Mouse (Mus musculus): ENCODE results near the gene Dbi. TPM values are rescaled to one million over a fixed set of nuclear protein-coding genes. Genes with fewer than 3 reads are reported as not detected.

Dbi gene
- polyA plus RNA-seq, 1 experiment, result 1,176 TPM

GRCm38 (mm10) chr1:120120141-120120968 is 523 bp downstream of the Dbi start:
- Histone ChIP-seq H3K4me3 (replicated peaks; ENCODE audit: insufficient read depth, low read depth, low read length) (peak overlapping the region; percentile 79), H3K27me3 (ENCODE audit: control insufficient read depth, insufficient read depth, low read length) (no peaks in the 10 kb centered on the region), H3K4me1 (ENCODE audit: control insufficient read depth, insufficient read depth, low read length) (peaks cover 17% of the 10 kb centered on the region), H3K27ac (ENCODE audit: insufficient read depth, low read length) (peak overlapping the region; percentile 79)
- WGBS, result under 1% methylated on average over 24 of the region's 24 CpGs
- TF ChIP-seq POLR2A (IDR thresholded peaks at IDR 0.05; ENCODE audit: borderline replicate concordance, insufficient read depth, low read length), result no peak
- no peak for TF ChIP-seq CTCF (IDR thresholded peaks at IDR 0.05; ENCODE audit: borderline replicate concordance, insufficient read depth, low read depth, low read length)
- peak; percentile 60 to 67 for DNase-seq

DNA sequence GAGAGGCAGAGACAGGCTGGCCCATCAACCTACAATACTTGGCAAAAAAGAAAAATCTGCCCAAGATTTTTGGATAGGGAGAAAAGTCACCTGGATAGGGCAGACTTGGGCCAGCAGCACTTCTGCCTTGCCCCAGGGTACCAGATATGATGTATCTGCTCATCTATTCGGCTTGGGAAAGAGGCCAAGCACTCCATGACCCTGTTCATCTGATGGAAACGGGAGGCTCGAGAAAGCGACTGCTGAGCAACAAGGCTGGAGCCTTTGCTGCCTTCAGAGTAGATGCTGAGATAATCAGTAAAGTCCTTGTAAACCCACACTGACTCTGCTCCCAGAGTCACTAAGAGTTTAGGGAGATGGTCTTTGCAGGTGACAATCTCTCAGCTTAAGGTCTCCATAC is 1.5 kb downstream of the Dbi start:
- TF ChIP-seq CTCF (IDR thresholded peaks at IDR 0.05; ENCODE audit: borderline replicate concordance, insufficient read depth, low read depth, low read length) (no peak), POLR2A (IDR thresholded peaks at IDR 0.05; ENCODE audit: borderline replicate concordance, insufficient read depth, low read length) (no peak)
- DNase-seq, result peak; percentile 22 to 33
- no peaks in the 10 kb centered on the region for H3K27me3 ChIP-seq (ENCODE audit: control insufficient read depth, insufficient read depth, low read length)
- peak overlapping the region; percentile 79 for H3K4me3 ChIP-seq (replicated peaks; ENCODE audit: insufficient read depth, low read depth, low read length)
- H3K4me1 ChIP-seq (ENCODE audit: control insufficient read depth, insufficient read depth, low read length), result peaks cover 24% of the 10 kb centered on the region
- WGBS, result 17% methylated on average over 4 of the region's 4 CpGs
- H3K27ac ChIP-seq (ENCODE audit: insufficient read depth, low read length), result peak overlapping the region; percentile 79; the same call in 1 of the 2 replicates

DNA sequence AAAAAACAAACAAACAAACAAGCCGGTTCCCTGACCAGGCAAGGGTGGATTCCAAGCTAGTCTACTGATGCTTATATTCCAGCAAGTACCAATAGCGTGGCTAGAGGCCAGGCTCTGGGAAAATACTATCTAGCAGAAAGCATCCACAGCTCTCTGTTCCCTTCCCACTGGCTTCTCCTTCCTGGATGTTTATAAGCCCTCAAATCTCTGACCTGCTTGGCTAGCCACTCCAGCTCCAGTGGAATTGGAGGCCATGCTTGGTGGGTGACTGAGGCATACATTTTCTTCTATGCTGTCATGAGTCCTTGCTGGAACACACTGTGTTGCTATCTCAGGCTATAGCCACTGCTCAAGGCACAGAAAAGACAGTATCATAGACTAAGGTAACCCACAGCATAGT is 2.0 kb downstream of the Dbi start:
- DNase-seq, result no peak
- peak overlapping the region; percentile 79 for H3K4me3 ChIP-seq (replicated peaks; ENCODE audit: insufficient read depth, low read depth, low read length)
- peaks cover 24% of the 10 kb centered on the region for H3K4me1 ChIP-seq (ENCODE audit: control insufficient read depth, insufficient read depth, low read length)

DNA sequence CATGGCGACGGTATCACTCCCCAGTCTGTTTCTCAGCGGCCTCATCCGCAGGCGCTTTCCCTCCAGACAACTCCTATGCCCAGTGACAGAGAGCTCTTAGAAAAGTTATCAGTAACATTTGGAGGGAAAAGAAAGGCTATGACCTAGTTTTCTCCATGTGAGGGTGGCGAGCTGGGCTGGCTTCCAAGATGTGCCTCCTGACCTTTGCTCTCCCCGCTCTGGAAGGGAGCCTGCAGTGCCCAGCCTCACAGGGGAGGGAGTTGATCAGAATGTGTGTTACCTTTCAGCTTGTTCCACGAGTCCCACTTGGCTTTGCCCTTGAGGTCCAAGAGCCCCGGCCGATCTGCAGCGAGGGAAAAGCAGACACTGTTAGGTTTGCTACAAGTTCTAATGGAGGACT is 4.8 kb downstream of the Dbi start:
- no peaks in the 10 kb centered on the region for H3K27me3 ChIP-seq (ENCODE audit: control insufficient read depth, insufficient read depth, low read length)
- no peak overlapping the region for H3K4me3 ChIP-seq (replicated peaks; ENCODE audit: insufficient read depth, low read depth, low read length)
- peak overlapping the region; percentile 49; the same call in 1 of the 2 replicates for H3K27ac ChIP-seq (ENCODE audit: insufficient read depth, low read length)
- TF ChIP-seq POLR2A (IDR thresholded peaks at IDR 0.05; ENCODE audit: borderline replicate concordance, insufficient read depth, low read length) (no peak), CTCF (IDR thresholded peaks at IDR 0.05; ENCODE audit: borderline replicate concordance, insufficient read depth, low read depth, low read length) (no peak)
- WGBS, result 26% methylated on average over 11 of the region's 11 CpGs
- DNase-seq, result peak; percentile 42 to 45
- H3K4me1 ChIP-seq (ENCODE audit: control insufficient read depth, insufficient read depth, low read length), result peaks cover 24% of the 10 kb centered on the region

More for the DNA sequence above, 2.0 kb downstream of the Dbi start:
- WGBS, result 91% methylated on average over 2 of the region's 2 CpGs
- H3K27ac ChIP-seq (ENCODE audit: insufficient read depth, low read length), result no peak overlapping the region
- no peak for TF ChIP-seq POLR2A (IDR thresholded peaks at IDR 0.05; ENCODE audit: borderline replicate concordance, insufficient read depth, low read length)
- no peak for TF ChIP-seq CTCF (IDR thresholded peaks at IDR 0.05; ENCODE audit: borderline replicate concordance, insufficient read depth, low read depth, low read length)
- H3K27me3 ChIP-seq (ENCODE audit: control insufficient read depth, insufficient read depth, low read length), result no peaks in the 10 kb centered on the region

- H3K27me3 ChIP-seq (ENCODE audit: control insufficient read depth, insufficient read depth, low read length), result no peaks in the 10 kb centered on the region
- 5% methylated on average over 9 of the region's 9 CpGs for WGBS
- peaks cover 24% of the 10 kb centered on the region for H3K4me1 ChIP-seq (ENCODE audit: control insufficient read depth, insufficient read depth, low read length)
- DNase-seq, result peak; percentile 82 to 89
- TF ChIP-seq CTCF (IDR thresholded peaks at IDR 0.05; ENCODE audit: borderline replicate concordance, insufficient read depth, low read depth, low read length) (no peak), POLR2A (IDR thresholded peaks at IDR 0.05; ENCODE audit: borderline replicate concordance, insufficient read depth, low read length) (no peak)
- H3K27ac ChIP-seq (ENCODE audit: insufficient read depth, low read length), result peak overlapping the region; percentile 49; the same call in 1 of the 2 replicates
- H3K4me3 ChIP-seq (replicated peaks; ENCODE audit: insufficient read depth, low read depth, low read length), result no peak overlapping the region
Observed at GRCm38 (mm10) chr1:120115671-120116081, 5.2 kb downstream of the Dbi start.

GRCm38 (mm10) chr1:120112251-120113187 is 8.4 kb downstream of the Dbi start:
- TF ChIP-seq POLR2A (IDR thresholded peaks at IDR 0.05; ENCODE audit: borderline replicate concordance, insufficient read depth, low read length), result no peak
- TF ChIP-seq CTCF (IDR thresholded peaks at IDR 0.05; ENCODE audit: borderline replicate concordance, insufficient read depth, low read depth, low read length), result no peak
- Histone ChIP-seq H3K27ac (ENCODE audit: insufficient read depth, low read length) (no peak overlapping the region), H3K4me1 (ENCODE audit: control insufficient read depth, insufficient read depth, low read length) (peaks cover 18% of the 10 kb centered on the region), H3K27me3 (ENCODE audit: control insufficient read depth, insufficient read depth, low read length) (no peaks in the 10 kb centered on the region), H3K4me3 (replicated peaks; ENCODE audit: insufficient read depth, low read depth, low read length) (no peak overlapping the region)
- 88% methylated on average over 12 of the region's 12 CpGs for WGBS
- DNase-seq, result no peak

DNA sequence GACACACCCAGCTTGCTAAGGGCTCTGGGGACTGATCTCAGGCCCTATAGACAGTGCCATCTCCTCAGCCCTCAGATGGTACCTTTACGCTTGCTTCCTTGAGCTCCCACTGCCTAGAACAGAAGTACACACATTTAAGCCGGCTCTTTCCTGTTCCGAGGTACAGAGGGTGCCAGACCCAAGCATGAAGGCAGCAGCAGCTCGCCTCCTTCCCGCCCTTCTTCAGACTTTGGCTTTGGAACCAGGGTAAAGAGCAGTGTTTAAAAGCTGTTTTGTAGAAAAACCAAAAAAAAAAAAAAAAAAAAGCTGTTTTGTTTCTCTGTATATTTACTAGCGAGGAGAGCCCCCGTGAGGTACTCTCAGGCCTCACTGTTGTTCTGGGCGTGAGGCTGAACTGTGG is 9.1 kb downstream of the Dbi start:
- no peak for DNase-seq
- Histone ChIP-seq H3K27ac (ENCODE audit: insufficient read depth, low read length) (no peak overlapping the region), H3K4me1 (ENCODE audit: control insufficient read depth, insufficient read depth, low read length) (peaks cover 18% of the 10 kb centered on the region), H3K4me3 (replicated peaks; ENCODE audit: insufficient read depth, low read depth, low read length) (no peak overlapping the region), H3K27me3 (ENCODE audit: control insufficient read depth, insufficient read depth, low read length) (no peaks in the 10 kb centered on the region)
- WGBS, result 81% methylated on average over 8 of the region's 8 CpGs
- TF ChIP-seq CTCF (IDR thresholded peaks at IDR 0.05; ENCODE audit: borderline replicate concordance, insufficient read depth, low read depth, low read length), result no peak
- TF ChIP-seq POLR2A (IDR thresholded peaks at IDR 0.05; ENCODE audit: borderline replicate concordance, insufficient read depth, low read length), result no peak
